Mouse (Mus musculus) embryonic facial prominence, embryonic 11.5 days (tissue): ENCODE data around the gene Ttc9b. TPM values are rescaled to one million over a fixed set of nuclear protein-coding genes. Genes with fewer than 3 reads are reported as not detected.

Experiments
- ATAC-seq: fragments of 200-750 bp; cut with Nextera tagmentation; replicated peaks from 2 replicates; pipeline ENCODE4 v1.8.0; 2017; ENCODE audit warnings: low read depth; ENCODE audit not compliant: insufficient number of reproducible peaks, low FRiP score, low TSS enrichment
- DNase-seq: peaks from one replicate; pipeline ENCODE4 v3.0.0-alpha.2; 2015; ENCODE audit warnings: low spot score
- H3K27ac ChIP-seq: fragments of 300-500 bp; sonication (generic); replicated peaks from 2 replicates; pipeline ENCODE4 v1.5.1; 2014; ENCODE audit warnings: mild to moderate bottlenecking, low read depth, low read length, control low read depth
- H3K27me3 ChIP-seq: fragments of 300-500 bp; sonication (generic); 2 replicates; pipeline ENCODE4 v1.6.1; 2014; ENCODE audit warnings: mild to moderate bottlenecking, low read length, moderate library complexity, mixed read lengths; ENCODE audit not compliant: control insufficient read depth, insufficient read depth
- H3K36me3 ChIP-seq: fragments of 300-500 bp; sonication (generic); replicated peaks from 2 replicates; pipeline ENCODE4 v1.6.1; 2014; ENCODE audit warnings: low read depth, mild to moderate bottlenecking, low read length, moderate library complexity, mixed read lengths; ENCODE audit not compliant: control insufficient read depth, insufficient read depth
- H3K4me1 ChIP-seq: fragments of 300-500 bp; sonication (generic); 2 replicates; pipeline ENCODE4 v1.6.1; 2014; ENCODE audit warnings: low read length, mixed read lengths; ENCODE audit not compliant: control insufficient read depth, insufficient read depth
- H3K4me2 ChIP-seq: fragments of 300-500 bp; sonication (generic); 2 replicates; pipeline ENCODE4 v1.6.1; 2014; ENCODE audit warnings: low read depth, mild to moderate bottlenecking, control low read depth, low read length, moderate library complexity
- H3K4me3 ChIP-seq: fragments of 300-500 bp; sonication (generic); 2 replicates; pipeline ENCODE4 v1.5.1; 2014; ENCODE audit warnings: low read depth, low read length, control low read depth
- H3K9ac ChIP-seq: fragments of 300-500 bp; sonication (generic); replicated peaks from 2 replicates; pipeline ENCODE4 v1.6.1; 2014; ENCODE audit warnings: mild to moderate bottlenecking, control low read depth, low read length
- H3K9me3 ChIP-seq: fragments of 300-500 bp; sonication (generic); replicated peaks from 2 replicates; pipeline ENCODE4 v1.6.1; 2016; ENCODE audit warnings: mild to moderate bottlenecking, low read length, inconsistent platforms, mixed read lengths; ENCODE audit not compliant: control insufficient read depth
- WGBS: fragments of 180-500 bp; shearing (Covaris S2); extraction: QIAGEN DNeasy Blood & Tissue Kit; methylation state at CpG from one replicate; pipeline ENCODE4 v1.1.7; 2014; 5-methylcytosine and 5-hydroxymethylcytosine counted together
- polyA plus RNA-seq: library from polyadenylated mRNA; unstranded; fragments of >200 nt; fragmentation: Nextera tagmentation; extraction: Ambion mirVana; gene quantifications from 2 replicates; pipeline ENCODE4 v1.2.1, GENCODE M21; 2014

Ttc9b gene
- 2.0 and 3.5 TPM in 2 replicates for polyA plus RNA-seq

- Histone ChIP-seq H3K9ac (peak within 1 kb of the TSS; percentile 28), H3K27me3 (peaks cover 34% of the 10 kb centered on the region), H3K9me3 (no peaks in the 10 kb centered on the region), H3K4me3 (peak within 1 kb of the TSS; percentile 27), H3K36me3 (no peaks in the 10 kb centered on the region), H3K4me1 (peaks cover 4% of the 10 kb centered on the region), H3K4me2 (peak within 1 kb of the TSS; percentile 68), H3K27ac (no peak within 1 kb of the TSS)
- ATAC-seq (peak; percentile 45), DNase-seq (peak; percentile 81)
- 3% methylated on average over 58 of the region's 62 CpGs for WGBS
Observed at GRCm38 (mm10) chr7:27653681-27654437, at the start of gene Ttc9b. Ttc9b (plus strand) TSS chr7:27653915.

DNA sequence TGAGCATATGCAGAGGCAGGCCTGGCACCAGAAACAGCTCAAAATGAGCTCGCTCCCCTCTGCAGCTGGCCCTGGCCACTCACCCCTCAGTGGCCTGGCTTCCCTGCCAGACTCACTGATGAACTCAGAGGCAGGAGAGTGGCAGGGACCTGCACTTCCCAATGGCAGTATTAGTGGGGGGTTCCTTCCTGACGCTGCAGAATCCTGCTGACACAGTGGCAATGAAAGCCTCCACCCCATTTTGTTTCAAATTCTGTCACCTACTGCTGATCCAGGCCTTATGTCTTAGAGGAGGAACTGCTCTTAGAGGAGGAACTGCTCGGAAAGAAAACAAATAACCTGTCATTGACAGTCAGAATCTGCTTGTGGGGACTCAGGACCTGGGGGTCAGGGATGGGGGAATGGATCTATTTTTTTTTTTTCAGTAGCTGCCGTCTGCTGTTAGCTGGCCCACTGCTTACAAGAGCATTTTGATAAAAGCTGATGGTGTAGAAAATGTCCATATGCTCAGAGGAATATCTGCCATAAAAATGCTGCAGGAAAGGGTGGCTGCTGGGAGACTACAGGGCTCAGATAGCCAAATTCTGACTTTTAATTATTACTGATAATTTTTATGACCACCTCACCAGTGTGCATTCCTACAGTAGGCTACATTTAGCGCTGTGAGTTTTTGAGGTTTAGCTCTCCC, 48.9 kb upstream of the Ttc9b start:
- WGBS, result 55% methylated on average over 5 of the region's 5 CpGs
- Histone ChIP-seq H3K9me3 (no peaks in the 10 kb centered on the region), H3K4me1 (no peaks in the 10 kb centered on the region; the same call in 1 of the 2 replicates), H3K27me3 (no peaks in the 10 kb centered on the region), H3K4me2 (no peak overlapping the region), H3K36me3 (no peaks in the 10 kb centered on the region), H3K4me3 (no peak overlapping the region), H3K9ac (no peak overlapping the region), H3K27ac (no peak overlapping the region)
- no peak for ATAC-seq
- DNase-seq, result no peak

DNA sequence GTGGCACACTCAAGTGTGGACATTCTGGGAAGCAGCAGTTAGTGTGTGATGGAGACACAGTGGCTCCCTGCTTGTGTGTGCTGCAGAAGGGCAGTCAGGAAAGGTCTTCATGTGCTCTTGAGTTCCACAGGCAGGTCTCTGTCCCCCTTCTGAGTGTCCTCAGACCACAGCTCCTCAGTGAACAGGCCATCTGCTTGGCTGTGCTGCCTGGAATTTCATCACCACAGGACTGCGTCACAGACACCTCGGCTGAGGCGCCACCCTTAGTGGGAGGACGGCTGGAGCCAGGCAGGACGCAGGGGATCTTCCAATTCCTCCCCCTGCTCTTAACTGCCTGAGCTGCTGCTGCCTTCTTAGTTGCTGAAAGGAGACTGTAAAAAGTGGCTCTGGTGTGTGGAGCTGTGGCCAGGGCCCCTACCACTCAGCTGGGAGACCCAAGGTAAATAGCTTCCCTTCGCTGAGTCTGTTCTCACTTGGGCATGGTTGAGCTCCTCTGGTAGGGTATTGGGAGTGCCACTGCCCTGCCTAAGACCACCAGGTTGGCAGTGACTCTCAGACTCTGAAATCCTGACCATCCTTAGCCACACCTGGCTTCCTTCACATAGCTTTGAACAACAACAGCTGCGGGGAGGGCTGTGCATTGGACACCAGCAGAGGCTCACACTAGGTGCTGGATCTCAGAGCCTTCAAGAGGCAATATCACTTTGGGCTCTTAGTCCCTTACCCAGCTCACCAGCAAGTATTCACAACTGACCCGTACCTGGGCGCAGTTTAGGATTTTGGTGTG, 48.0 kb upstream of the Ttc9b start:
- no peak for ATAC-seq
- no peak overlapping the region for H3K27ac ChIP-seq
- H3K4me1 ChIP-seq, result no peaks in the 10 kb centered on the region; the same call in 1 of the 2 replicates

DNA sequence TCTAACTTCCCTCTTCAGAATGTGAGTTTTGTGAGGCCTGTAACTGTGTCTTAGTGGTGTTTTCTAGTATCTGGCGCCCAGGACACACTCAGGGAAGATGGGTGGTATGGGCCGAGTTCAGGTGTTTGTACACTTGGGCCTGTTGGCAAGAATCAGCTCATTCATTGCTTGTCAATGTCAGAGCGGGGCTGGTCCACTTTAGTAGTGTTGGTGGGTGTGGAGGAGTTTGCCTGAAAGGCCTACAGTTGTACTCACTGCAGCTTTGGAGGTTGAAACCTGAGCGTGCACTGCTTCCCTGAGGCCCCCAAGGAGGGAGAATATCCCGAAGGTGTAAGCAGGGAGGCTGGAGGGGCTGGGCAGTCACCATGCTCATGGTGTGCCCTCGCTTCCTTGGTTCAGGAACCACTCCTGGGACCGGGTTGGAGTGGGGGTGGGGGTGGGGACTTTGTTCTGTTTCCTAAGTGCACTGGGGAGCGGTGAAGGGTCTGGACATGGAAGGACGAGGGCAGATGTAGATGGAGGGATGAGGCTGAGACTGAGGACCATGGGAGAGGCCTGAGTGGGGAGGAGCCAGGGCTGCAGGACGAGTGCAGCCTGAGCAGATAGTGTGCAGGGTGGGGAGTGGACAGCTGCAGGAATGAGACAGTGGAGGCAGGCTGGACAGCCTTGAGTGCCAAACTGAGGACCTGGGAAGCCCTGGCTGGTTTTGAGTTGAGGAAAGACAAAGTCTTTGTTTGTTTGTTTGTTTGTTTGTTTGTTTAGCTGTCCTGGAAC, 47.0 kb upstream of the Ttc9b start:
- Histone ChIP-seq H3K4me2 (no peak overlapping the region), H3K4me1 (no peaks in the 10 kb centered on the region; the same call in 1 of the 2 replicates), H3K27ac (no peak overlapping the region), H3K36me3 (no peaks in the 10 kb centered on the region), H3K9ac (0 out of 2 replicates have a peak overlapping the region, but pooled peaks have one; percentile 28), H3K4me3 (no peak overlapping the region), H3K9me3 (no peaks in the 10 kb centered on the region), H3K27me3 (no peaks in the 10 kb centered on the region)
- DNase-seq, result peak; percentile 23
- WGBS, result 58% methylated on average over 10 of the region's 10 CpGs
- ATAC-seq, result no peak; the same call in 1 of the 2 replicates

More for the DNA sequence above, 48.0 kb upstream of the Ttc9b start:
- no peak for DNase-seq
- Histone ChIP-seq H3K4me2 (no peak overlapping the region), H3K27me3 (no peaks in the 10 kb centered on the region), H3K4me3 (no peak overlapping the region), H3K9ac (0 out of 2 replicates have a peak overlapping the region, but pooled peaks have one; percentile 5), H3K36me3 (no peaks in the 10 kb centered on the region), H3K9me3 (no peaks in the 10 kb centered on the region)
- 79% methylated on average over 9 of the region's 9 CpGs for WGBS

- Histone ChIP-seq H3K36me3 (no peaks in the 10 kb centered on the region), H3K9me3 (no peaks in the 10 kb centered on the region), H3K27me3 (no peaks in the 10 kb centered on the region), H3K4me1 (no peaks in the 10 kb centered on the region; the same call in 1 of the 2 replicates), H3K9ac (no peak overlapping the region), H3K27ac (no peak overlapping the region), H3K4me2 (no peak overlapping the region), H3K4me3 (no peak overlapping the region)
- ATAC-seq, result no peak
- DNase-seq, result no peak
- 68% methylated on average over 5 of the region's 5 CpGs for WGBS
Observed at GRCm38 (mm10) chr7:27607580-27607979, 46.1 kb upstream of the Ttc9b start.

GRCm38 (mm10) chr7:27608130-27608529, 45.6 kb upstream of the Ttc9b start:
- ATAC-seq, result no peak
- no peak overlapping the region for H3K27ac ChIP-seq

GRCm38 (mm10) chr7:27609285-27609684, 44.4 kb upstream of the Ttc9b start:
- no peak overlapping the region for H3K4me3 ChIP-seq
- ATAC-seq (no peak), DNase-seq (no peak)
- H3K4me2 ChIP-seq, result no peak overlapping the region
- H3K9me3 ChIP-seq, result no peaks in the 10 kb centered on the region
- no peaks in the 10 kb centered on the region; the same call in 1 of the 2 replicates for H3K4me1 ChIP-seq
- H3K36me3 ChIP-seq, result no peaks in the 10 kb centered on the region
- 92% methylated on average over 4 of the region's 4 CpGs for WGBS
- no peak overlapping the region for H3K9ac ChIP-seq
- H3K27me3 ChIP-seq, result no peaks in the 10 kb centered on the region
- no peak overlapping the region for H3K27ac ChIP-seq

More at GRCm38 (mm10) chr7:27608130-27608529, 45.6 kb upstream of the Ttc9b start:
- H3K9ac ChIP-seq, result no peak overlapping the region
- H3K4me1 ChIP-seq, result no peaks in the 10 kb centered on the region; the same call in 1 of the 2 replicates
- WGBS, result 91% methylated on average over 3 of the region's 3 CpGs
- no peak for DNase-seq
- H3K4me2 ChIP-seq, result no peak overlapping the region
- H3K27me3 ChIP-seq, result no peaks in the 10 kb centered on the region
- H3K9me3 ChIP-seq, result no peaks in the 10 kb centered on the region
- no peak overlapping the region for H3K4me3 ChIP-seq
- no peaks in the 10 kb centered on the region for H3K36me3 ChIP-seq
